Mouse (Mus musculus): ENCODE results near the gene Kcnb1.
"Not testable (repeated sequence)": the region's sequence is repeated elsewhere in the genome, so short reads cannot be mapped to it uniquely, and the experiment has no call there.

Gene Kcnb1

DNA sequence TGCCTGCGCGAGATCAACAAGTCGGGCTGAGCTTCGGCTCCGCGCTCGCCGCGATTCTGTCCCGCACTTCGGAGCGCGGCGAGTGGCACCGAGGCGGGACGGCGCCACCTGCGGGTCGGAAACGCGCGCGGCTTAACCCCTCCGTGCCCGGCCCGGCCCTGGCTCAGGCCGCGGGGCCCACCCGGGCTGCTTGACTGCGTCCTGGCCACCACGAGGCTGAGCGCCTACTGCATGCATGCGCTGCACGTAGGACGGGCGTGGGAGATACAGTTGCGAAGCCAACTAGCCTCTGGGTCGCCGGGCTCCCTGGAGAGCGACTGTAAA is at the start of gene Kcnb1:
Kcnb1 (minus strand) TSS at position 80 of the 324 bp plus-strand sequence.
- DNase-seq: peak; percentile 53

DNA sequence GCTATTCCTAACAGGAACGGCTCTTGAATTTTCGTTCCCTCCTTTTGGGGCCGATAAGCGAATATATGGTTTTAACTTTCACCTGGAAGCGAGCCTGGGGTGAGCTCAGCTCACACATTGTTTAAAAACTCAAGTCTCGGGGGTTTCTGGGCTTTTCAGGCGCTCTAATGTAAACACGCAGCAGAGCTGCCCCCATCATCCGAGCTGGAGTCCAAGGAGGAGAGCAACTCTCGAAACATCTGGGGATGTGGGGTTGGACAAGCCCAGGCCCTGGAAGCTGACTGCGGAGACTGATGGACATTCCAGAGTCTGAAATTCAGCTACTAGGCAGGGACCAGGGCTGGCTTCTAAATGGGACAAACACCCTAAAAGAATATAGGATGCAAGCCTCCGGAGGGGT is 49.3 kb upstream of the Kcnb1 start:
- no peak for DNase-seq

DNA sequence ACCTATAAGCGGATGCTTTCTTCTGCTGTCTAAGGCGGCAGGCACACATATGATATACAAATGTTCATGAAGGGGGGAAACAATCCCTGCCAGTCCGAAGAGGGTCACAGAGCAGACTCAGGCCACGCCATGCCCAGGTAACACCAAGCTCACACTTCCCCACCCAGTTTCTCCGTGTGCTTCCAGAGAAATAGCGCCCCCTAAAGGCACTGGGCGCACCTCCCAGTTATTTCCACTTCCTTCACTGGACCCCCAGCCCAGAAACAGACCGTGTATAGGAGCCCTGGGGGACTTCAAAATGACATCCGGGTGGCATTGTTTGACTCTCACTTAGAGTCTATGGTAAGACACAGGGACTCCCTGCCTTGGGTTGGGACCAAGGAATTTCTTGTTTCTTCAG is 47.3 kb upstream of the Kcnb1 start:
- DNase-seq: no peak

DNA sequence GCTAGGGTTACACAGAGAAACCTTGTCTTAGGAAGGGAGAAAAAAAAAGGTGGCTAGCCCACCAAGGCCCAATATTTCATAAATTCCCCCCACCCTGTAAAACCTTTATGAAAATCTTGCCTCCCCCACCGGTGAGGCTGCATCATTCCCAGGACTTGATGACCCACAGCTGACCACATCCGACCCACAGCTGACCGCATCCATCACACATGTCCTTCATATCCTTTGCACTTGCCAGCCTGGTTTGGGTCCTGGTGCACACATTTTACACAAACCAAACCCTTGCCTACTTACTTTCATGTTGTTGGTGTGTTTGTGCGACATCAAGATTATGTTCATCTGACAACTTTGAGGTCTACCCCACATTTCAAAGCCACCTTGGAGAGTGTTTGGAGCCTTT is 46.2 kb upstream of the Kcnb1 start:
- no peak for DNase-seq

DNA sequence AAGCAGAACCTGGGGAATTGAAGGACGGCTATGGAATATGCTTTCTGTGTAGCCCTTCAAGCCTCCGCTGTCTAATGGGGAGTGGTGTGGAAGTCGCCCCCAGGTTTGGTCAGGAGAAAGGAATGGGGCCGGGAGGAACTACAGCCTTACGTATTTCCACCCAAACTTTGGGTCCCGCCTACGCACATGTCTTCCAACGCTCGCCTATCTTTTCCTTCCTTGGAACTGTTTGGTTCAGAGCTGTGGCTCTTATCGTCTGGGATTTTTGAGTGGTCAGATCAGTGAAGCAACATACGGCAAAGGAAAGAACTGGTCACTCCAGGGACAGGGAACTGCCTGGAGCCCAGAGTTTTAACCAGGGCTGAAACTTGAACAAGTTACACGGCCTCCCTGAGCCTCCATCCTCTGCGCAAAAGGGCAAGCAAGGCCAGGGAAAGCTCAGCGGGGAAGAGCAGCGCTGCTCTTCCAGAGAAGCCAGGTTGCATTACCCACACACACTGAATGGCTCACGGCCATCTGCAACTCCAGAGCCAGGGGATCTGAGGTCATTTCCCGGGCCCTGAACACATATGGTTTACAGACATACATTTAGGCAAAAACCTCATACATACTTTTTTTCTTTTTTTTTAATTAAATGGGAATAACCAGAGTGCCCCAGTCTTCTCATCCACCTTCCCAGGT is 45.5 kb upstream of the Kcnb1 start:
- DNase-seq: no peak

DNA sequence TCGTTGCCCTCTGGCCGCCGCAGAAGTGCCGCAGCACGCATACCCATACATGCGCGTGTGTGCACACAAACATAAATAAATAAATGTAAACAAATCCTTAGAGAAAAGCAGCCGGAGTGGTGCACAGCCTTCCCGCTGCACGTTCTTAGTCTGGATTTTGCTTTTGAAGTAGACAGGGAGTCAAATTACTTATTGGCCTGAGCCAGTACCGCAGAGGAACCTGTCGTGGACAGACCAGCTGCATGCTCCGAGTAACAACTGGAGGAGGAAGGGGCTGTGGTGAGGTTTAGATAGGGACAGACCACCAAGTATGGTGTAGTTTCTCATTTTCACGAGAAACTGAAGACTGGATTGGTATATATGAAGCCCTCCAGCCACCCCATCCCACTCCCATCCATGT is 43.8 kb upstream of the Kcnb1 start:
- DNase-seq: no peak

DNA sequence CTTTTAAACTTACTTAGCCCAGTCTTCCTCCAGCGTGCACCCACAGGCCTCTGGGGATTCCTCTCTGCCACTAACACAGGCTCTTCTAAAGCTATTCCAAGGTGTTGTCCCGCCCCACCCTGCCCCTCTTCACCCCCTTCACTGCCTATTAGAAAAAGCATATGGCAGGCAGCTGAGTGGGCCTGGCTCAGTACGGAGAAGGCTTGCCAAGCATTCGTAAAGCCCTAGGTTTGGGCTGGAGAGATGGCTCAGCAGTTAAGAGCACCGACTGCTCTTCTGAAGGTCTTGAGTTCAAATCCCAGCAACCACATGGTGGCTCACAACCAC is 43.0 kb upstream of the Kcnb1 start:
- DNase-seq: no peak

DNA sequence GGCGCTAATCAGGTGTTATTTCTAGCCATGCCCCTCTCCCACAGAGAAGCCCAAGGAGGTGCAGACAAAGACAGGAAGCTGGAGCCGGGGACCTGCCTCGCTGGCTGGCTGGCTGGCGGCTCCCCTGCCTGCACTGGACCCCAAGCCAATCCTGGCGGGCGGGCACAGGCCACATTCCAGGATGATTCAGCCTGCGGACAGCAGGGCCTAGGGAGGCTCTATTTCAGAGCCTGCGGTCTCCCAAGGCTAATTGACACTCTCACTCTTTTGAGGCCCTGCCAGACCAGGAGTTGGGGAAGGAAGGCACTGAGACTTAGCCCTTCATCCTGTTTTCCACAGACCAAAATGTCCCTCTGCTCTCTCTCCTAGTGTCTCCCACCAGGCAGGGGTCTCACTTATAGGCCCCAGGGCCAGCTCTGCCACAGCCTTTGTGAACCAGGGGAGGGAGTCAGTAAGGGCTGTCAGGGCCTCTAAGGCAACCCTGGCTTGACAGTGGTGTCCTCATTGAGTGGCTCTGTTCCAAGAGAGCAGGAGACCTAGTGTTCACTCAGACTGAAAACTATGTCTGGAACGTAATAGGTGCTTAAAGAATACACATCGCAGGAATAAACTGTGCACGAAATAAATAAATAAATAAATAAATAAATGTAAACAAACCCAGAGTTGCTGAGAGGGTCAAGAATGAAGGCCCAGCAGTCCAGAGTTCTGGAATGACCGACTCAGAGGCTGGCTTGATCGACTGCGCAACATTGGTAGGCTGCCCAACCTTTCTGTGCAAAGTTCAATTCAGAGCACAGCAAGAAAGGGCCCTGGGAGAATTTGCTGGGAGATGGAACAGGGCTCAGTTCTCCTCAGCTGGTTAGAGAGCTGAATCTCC is 42.4 kb upstream of the Kcnb1 start:
- DNase-seq: no peak

DNA sequence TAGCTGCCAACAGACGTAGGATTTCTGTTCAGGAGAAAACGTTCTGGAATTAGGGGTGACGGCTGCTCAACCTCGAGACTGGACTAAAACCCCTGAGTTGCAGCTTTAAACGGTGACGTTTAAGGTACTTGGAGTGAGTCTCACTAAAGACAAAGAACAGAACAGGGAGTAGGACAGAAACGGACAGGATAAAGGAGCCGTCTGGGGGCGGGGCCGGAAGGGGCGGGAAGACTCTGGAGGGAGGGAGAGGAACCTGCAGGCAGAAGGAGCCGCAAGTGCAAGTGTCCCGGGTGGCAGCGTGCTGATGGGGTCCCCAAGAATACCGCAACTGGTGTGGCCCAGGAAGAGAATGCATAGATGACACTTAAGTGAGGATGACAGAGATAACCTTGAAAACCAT is 40.6 kb upstream of the Kcnb1 start:
- DNase-seq: peak; percentile 24

DNA sequence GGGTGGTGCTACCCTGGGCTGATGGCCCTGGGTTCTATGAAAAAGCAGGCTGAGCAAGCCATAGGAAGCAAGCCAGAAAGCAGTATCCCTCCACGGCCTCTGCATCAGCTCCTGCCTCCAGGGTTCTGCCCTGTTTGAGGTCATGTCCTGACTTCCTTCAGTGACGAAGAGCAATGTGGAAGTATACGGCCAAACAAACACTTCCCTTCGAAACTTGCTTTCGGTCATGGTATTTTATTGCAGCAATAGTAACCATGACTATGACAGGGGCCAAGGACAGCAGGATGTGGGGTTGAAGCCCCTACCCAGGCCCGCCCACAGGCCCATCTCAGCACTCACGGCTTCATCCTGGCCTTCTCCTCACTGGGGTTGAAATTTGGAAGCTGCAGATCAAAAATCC is 35.0 kb upstream of the Kcnb1 start:
- DNase-seq: no peak

DNA sequence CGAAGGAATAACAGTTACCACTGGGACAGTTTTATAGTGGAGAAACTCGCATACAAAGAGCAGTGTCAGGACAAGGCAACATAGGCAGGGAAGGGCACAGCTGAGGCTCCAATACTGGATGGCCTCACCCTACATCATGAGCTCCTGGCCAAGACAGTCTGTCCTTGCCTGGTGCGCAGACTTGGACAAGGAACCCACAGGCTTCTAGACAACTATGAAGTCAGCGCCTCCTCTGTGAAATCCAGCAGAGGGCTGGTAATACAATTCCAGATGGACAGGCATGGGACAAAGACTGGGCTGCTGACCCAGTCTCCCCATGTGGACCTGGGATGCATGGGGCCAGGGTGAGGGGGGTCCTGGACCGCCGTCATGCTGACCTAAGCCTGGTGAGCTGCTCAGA is 34.2 kb upstream of the Kcnb1 start:
- no peak for DNase-seq

DNA sequence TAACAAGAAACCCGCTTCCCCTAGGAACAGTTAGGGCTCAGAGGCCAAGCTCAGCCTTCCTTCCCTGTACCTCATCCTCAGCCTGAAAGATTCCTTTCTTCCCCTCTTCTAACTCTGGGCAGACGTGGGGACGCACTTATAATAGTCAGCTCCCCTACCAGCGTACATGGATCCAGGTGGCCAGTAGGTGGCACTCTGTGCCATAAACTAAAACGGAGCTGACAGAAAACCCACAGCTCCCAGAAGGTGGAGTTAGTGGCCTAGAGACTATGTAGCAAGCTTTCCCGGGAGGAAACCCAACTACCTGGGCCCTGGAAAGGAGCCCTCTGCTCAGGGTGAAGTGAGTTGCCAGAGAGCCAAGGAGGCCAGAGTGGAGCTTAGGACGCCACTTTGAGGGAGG is 32.2 kb upstream of the Kcnb1 start:
- peak; percentile 65 for DNase-seq

DNA sequence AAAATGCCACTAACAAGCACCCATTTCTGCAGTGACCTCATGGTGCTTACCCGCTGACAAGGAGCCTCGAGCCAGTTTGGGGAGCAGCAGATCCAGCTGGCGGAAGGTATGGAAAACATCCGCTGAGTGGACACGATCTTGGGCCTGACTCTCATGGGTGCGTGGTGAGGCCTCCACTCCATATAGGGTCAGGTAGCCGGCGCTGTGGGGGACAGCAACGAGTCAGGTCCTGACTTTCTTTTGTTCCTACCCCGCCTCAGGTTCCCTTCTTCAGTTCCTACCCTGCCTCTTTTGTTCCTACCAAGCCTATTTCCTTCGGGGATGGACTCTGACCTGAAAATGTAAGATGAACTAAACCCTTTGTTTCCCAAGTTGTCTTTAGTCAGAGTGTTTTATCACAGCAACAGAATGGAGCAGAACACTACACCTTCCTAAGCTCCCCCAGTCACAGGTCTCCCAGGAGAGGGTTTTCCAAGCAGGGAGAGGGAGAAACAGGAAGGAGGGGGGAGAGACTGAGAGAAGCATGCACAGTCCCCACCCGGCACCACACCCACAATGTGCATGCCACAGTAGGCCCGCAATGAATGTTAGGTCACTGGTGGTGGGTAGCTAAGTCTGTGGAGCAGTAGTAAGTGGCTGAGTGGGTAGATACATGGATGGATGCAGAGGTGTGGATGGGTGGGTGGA is 31.3 kb upstream of the Kcnb1 start:
- DNase-seq: no peak

DNA sequence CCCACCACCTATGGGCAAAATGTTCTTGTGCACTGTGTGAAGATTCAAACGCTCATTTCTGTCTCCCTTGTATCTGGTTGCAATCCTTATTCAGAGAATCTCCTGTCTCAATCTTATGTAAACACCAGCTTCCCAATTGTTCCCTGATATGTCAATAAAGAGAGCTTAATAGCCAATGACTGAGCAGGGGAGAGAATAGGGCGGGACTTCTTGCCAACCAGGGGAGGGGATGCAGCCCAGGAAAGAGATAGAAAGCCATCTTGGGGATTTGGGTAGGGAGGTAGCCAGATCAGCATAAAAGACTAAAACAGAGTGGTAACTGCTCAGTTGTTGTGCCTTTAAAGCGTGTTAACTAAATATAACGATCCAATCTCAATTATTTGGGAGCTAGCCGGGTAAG is 30.8 kb upstream of the Kcnb1 start:
- DNase-seq: no peak

DNA sequence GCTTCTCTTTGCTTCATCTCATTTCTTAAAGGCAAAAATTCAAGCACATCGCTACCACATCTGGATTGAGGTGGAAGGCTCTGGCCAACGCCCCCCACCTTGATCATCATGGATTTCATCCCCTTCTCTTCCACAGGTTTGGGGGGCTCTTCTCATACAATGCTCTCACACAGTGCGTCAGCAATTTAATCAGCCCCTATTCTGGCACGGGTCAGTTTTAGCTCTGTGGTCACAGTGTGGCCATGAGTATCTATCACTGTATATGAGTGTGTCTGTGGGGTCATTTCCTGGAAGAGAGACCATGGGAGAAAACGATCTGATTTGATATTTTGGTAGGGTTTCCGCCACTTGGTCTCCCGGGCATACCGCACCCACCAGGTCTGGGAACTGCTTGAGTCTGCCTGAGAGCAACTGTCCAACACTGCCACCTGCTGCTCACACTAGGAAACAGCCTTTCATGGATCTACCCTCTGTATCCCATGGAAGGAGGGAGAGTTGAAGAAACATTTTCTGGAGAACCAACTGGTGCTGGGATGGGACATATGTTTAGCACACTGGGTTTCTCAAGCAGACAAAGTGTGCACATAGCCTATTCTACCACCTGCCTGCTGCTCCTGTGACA is 29.3 kb upstream of the Kcnb1 start:
- DNase-seq: peak; percentile 73

DNA sequence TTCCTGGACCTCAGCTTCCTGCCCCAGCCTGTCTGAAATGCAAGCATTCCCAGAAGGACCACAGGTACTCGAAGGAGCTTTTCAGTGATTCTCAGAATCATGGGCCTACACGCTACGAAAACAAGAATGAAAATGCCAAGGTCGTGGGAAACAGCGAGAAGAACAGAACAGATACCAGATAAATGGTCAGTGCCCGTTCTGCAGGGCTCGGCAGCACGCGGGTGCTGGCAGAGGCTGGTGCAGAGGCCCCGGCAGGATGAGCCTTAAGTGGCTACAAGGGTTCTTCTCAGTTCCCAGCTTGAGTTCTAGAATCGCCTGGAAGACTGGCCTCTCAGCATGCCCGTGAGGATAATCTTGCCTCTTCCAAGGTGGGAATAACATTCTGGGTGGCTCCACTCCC is 23.7 kb upstream of the Kcnb1 start:
- DNase-seq: no peak

DNA sequence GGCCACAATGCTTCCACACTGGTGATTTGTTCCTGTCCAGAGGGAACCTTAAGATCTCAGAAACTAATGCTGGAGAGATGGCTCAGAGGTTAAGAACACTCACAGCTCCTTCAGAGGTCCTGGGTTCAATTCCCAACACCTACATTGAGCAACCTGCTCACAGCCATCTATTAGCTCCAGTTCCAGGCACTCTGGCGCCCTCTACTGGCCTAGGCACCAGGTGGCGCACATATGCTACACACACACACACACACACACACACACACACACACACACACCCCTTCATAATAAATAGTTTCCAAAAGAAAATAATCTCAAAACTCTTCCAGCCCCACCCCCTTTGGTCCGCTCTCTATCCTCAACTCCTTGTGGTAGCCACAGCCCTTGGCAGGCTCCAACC is 23.1 kb upstream of the Kcnb1 start:
- DNase-seq: peak; percentile 16

DNA sequence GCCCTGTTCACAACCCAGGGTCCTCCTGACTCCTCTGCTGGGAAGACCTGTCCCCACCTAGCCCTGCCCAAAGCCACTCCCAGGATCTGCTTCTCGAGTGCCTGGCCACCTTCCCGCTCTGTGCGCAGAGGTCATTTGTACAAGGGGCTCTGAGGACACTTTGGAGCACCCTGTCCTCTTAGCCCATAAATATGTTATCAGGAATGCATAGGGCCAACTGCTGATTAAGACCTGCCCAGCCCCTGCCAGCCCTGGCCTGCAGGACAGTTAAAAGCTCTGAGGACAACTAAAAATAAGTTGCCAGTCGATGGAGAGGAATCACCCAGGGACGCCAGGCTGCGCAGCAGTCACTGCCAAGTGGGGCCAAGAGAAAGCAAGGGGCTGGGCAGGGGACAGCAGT is 22.6 kb upstream of the Kcnb1 start:
- DNase-seq: no peak

DNA sequence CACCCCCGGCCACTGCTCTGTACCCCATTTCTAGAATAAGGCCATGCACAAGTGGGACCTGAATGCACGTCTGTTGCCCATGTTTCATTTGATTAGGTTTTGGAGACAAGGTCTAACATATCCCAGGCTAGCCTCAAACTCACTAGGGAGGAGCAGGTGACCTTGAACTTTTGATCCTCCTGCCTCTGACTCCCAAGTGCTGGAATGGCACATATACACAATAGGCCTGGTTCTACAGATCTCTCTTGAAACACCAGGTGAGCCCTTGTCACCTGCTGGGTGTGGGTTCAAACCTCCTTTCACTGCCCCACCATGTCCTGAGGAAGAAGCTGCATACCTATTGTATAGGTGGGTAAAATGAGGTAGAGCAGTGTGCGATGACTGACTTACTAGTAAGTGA is 22.1 kb upstream of the Kcnb1 start:
- DNase-seq: no peak

DNA sequence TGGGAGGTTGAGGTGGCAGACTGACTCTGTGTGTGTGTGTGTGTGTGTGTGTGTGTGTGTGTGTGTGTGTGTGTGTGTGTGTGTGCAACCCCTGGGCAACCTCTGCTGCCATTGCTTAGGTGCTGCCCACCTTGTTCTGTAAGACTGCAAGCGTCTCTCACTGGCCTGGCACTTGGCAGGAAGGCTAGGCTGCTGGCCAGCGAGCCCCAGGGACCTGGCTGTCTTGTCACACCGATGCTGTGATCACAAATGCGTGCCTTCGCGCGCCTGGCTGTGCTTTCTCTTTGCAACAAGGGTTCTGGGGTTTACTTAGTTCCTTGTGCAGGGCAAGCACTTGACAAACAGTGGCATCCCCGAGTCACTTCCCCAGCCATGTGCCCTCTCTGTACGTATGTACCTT is 19.9 kb upstream of the Kcnb1 start:
- no peak for DNase-seq

DNA sequence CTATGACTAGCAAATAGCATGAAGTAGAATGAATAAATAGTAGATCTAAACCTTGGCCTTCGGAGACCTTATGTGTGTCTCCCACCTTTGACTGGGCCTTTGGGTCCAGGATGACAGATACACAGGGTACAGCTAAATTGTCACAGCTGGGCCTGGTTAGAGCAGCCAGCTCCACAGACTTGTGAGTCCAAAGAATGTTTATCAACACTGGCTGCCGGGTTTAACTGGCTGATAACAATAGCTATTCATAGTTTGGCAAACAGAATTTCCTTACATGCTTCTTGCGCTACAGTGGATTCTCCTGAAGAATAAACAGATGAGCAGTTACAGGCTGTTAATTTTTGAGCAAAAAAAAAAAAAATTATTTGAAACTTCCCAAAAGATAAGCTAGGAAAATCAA is 19.0 kb upstream of the Kcnb1 start:
- DNase-seq: no peak

DNA sequence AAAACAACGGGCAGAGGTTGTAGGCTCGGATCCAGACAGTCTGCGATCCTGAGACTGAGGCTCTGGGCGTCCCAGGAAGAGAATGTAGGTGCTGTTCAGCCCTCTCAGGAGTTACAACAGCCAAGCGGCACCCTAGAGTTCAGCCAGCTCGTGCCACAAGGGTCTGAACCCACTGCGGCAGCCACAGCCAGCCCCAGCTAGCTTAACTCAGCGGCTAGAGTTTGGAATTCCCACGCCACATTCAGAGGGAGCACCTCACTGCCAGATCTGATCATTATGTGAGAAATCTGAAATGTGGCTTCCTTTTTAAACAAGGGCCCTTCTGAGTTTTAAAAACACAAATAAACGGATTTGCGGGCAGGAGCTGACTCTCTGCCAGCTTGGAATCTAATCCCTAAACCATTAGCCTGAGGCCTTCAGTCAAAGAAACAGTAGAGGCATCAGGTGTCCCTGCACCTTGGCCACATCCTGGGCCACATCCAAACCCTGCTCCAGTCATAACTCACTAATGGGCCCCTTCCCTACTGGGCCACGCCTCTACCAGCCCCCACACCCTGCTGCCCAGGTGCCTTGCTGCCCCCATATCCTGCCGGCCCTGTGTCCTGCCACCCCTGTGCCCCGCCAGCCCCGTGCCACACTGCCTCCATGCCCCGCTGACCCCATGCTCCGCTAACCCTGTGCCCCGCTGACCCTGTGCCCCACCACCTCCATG is 16.1 kb upstream of the Kcnb1 start:
- DNase-seq: no peak

DNA sequence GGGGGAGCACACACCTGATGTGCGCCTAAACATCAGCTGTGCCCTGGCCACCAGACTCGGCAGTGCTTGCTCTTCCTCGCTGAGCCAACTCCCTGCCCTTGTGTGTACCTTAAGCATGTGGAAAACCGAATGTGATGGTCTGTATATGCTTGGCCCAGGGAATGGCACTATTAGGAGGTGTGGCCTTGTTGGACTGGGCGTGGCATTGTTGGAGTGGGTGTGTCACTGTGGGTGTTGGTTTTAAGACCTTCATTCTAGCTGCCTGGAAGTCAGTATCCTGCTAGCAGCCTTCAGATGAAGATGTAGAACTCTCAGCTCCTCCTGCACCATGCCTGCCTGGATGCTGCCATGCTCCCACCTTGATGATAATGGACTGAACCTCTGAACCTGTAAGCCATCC is 14.7 kb upstream of the Kcnb1 start:
- DNase-seq: not testable (repeated sequence)
